Mouse (Mus musculus): ENCODE data around the gene Pgbd1. TPM values are rescaled to one million over a fixed set of nuclear protein-coding genes. Genes with fewer than 3 reads are reported as not detected.
A peak's percentile ranks its signal among the peaks of the same experiment; 100 is the strongest.

Gene Pgbd1
- polyA plus RNA-seq, 1 experiment from 2014 or later: 2.4 TPM

GRCm38 (mm10) chr13:21456347-21456746 is 15.5 kb upstream of the Pgbd1 start:
- Histone ChIP-seq H3K9ac (ENCODE audit: low read depth, low read length) (no peak overlapping the region), H3K4me2 (ENCODE audit: low read depth, low read length) (no peak overlapping the region), H3K4me3 (ENCODE audit: low read length) (no peak overlapping the region), H3K9me3 (ENCODE audit: control insufficient read depth, low read length) (no peaks in the 10 kb centered on the region), H3K4me1 (ENCODE audit: control insufficient read depth, insufficient read depth, low read length) (peaks cover 11% of the 10 kb centered on the region; the same call in 1 of the 2 replicates), H3K27ac (ENCODE audit: low read length) (no peak overlapping the region), H3K36me3 (ENCODE audit: control insufficient read depth, insufficient read depth, low read length) (no peaks in the 10 kb centered on the region), H3K27me3 (replicated peaks; ENCODE audit: control insufficient read depth, insufficient read depth, low read length) (no peaks in the 10 kb centered on the region)
- peak; percentile 68 for ATAC-seq
- WGBS: 5% methylated on average over 4 of the region's 4 CpGs

GRCm38 (mm10) chr13:21454133-21454532 is 13.3 kb upstream of the Pgbd1 start:
- Histone ChIP-seq H3K27me3 (replicated peaks; ENCODE audit: control insufficient read depth, insufficient read depth, low read length) (no peaks in the 10 kb centered on the region), H3K36me3 (ENCODE audit: control insufficient read depth, insufficient read depth, low read length) (no peaks in the 10 kb centered on the region), H3K4me3 (ENCODE audit: low read length) (no peak overlapping the region), H3K4me2 (ENCODE audit: low read depth, low read length) (peak overlapping the region; percentile 60), H3K27ac (ENCODE audit: low read length) (peak overlapping the region; percentile 72; the same call in 1 of the 2 replicates), H3K9me3 (ENCODE audit: control insufficient read depth, low read length) (no peaks in the 10 kb centered on the region), H3K4me1 (ENCODE audit: control insufficient read depth, insufficient read depth, low read length) (peaks cover 11% of the 10 kb centered on the region; the same call in 1 of the 2 replicates), H3K9ac (ENCODE audit: low read depth, low read length) (no peak overlapping the region)
- WGBS: 48% methylated on average over 3 of the region's 3 CpGs
- peak; percentile 66 for ATAC-seq

- Histone ChIP-seq H3K4me3 (ENCODE audit: low read length) (peak within 1 kb of the TSS; percentile 77), H3K27ac (ENCODE audit: low read length) (peak within 1 kb of the TSS; percentile 85), H3K4me1 (ENCODE audit: control insufficient read depth, insufficient read depth, low read length) (peaks cover 11% of the 10 kb centered on the region; the same call in 1 of the 2 replicates), H3K4me2 (ENCODE audit: low read depth, low read length) (peak within 1 kb of the TSS; percentile 82), H3K9ac (ENCODE audit: low read depth, low read length) (peak within 1 kb of the TSS; percentile 88), H3K36me3 (ENCODE audit: control insufficient read depth, insufficient read depth, low read length) (no peaks in the 10 kb centered on the region), H3K9me3 (ENCODE audit: control insufficient read depth, low read length) (no peaks in the 10 kb centered on the region), H3K27me3 (replicated peaks; ENCODE audit: control insufficient read depth, insufficient read depth, low read length) (no peaks in the 10 kb centered on the region)
- peak; percentile 87 for ATAC-seq
- under 1% methylated on average over 23 of the region's 23 CpGs for WGBS
Observed at GRCm38 (mm10) chr13:21453449-21453848, 12.6 kb upstream of the Pgbd1 start, which contains the start of gene Zscan26. Zscan26 (minus strand) TSS chr13:21453730.

- peak overlapping the region; percentile 88 for H3K9ac ChIP-seq (ENCODE audit: low read depth, low read length)
- H3K4me1 ChIP-seq (ENCODE audit: control insufficient read depth, insufficient read depth, low read length): peaks cover 12% of the 10 kb centered on the region
- H3K27me3 ChIP-seq (replicated peaks; ENCODE audit: control insufficient read depth, insufficient read depth, low read length): no peaks in the 10 kb centered on the region
- peak overlapping the region; percentile 82 for H3K4me2 ChIP-seq (ENCODE audit: low read depth, low read length)
- no peaks in the 10 kb centered on the region for H3K9me3 ChIP-seq (ENCODE audit: control insufficient read depth, low read length)
- H3K4me3 ChIP-seq (ENCODE audit: low read length): peak overlapping the region; percentile 77
- H3K27ac ChIP-seq (ENCODE audit: low read length): peak overlapping the region; percentile 85
- H3K36me3 ChIP-seq (ENCODE audit: control insufficient read depth, insufficient read depth, low read length): no peaks in the 10 kb centered on the region
- WGBS: 2% methylated on average over 13 of the region's 13 CpGs
- ATAC-seq: peak; percentile 6; the same call in 1 of the 2 replicates
Observed at GRCm38 (mm10) chr13:21453042-21453441, 12.2 kb upstream of the Pgbd1 start.

GRCm38 (mm10) chr13:21447856-21448614 is 7.2 kb upstream of the Pgbd1 start:
- 62% methylated on average over 16 of the region's 16 CpGs for WGBS
- Histone ChIP-seq H3K4me1 (ENCODE audit: control insufficient read depth, insufficient read depth, low read length) (peaks cover 9% of the 10 kb centered on the region), H3K27me3 (replicated peaks; ENCODE audit: control insufficient read depth, insufficient read depth, low read length) (no peaks in the 10 kb centered on the region), H3K4me2 (ENCODE audit: low read depth, low read length) (0 out of 2 replicates have a peak overlapping the region, but pooled peaks have one; percentile 27), H3K36me3 (ENCODE audit: control insufficient read depth, insufficient read depth, low read length) (no peaks in the 10 kb centered on the region; the same call in 1 of the 2 replicates), H3K9ac (ENCODE audit: low read depth, low read length) (peak overlapping the region; percentile 39; the same call in 1 of the 2 replicates), H3K27ac (ENCODE audit: low read length) (peak overlapping the region; percentile 26), H3K4me3 (ENCODE audit: low read length) (0 out of 2 replicates have a peak overlapping the region, but pooled peaks have one; percentile 5), H3K9me3 (ENCODE audit: control insufficient read depth, low read length) (no peaks in the 10 kb centered on the region)
- peak; percentile 82 for ATAC-seq

GRCm38 (mm10) chr13:21446796-21447195 is 5.9 kb upstream of the Pgbd1 start:
- Histone ChIP-seq H3K4me1 (ENCODE audit: control insufficient read depth, insufficient read depth, low read length) (peaks cover 5% of the 10 kb centered on the region), H3K9ac (ENCODE audit: low read depth, low read length) (no peak overlapping the region), H3K27ac (ENCODE audit: low read length) (no peak overlapping the region), H3K9me3 (ENCODE audit: control insufficient read depth, low read length) (no peaks in the 10 kb centered on the region), H3K4me3 (ENCODE audit: low read length) (no peak overlapping the region), H3K27me3 (replicated peaks; ENCODE audit: control insufficient read depth, insufficient read depth, low read length) (no peaks in the 10 kb centered on the region), H3K36me3 (ENCODE audit: control insufficient read depth, insufficient read depth, low read length) (no peaks in the 10 kb centered on the region; the same call in 1 of the 2 replicates), H3K4me2 (ENCODE audit: low read depth, low read length) (no peak overlapping the region)
- no peak for ATAC-seq
- 91% methylated on average over 9 of the region's 9 CpGs for whole genome bisulfite sequencing

GRCm38 (mm10) chr13:21441207-21441572 is 332 bp upstream of the Pgbd1 start:
- H3K27ac ChIP-seq (ENCODE audit: low read length): peak overlapping the region; percentile 81
- ATAC-seq: no peak
- H3K9ac ChIP-seq (ENCODE audit: low read depth, low read length): peak overlapping the region; percentile 78
- WGBS: 17% methylated on average over 10 of the region's 10 CpGs
- H3K4me2 ChIP-seq (ENCODE audit: low read depth, low read length): peak overlapping the region; percentile 90
- no peaks in the 10 kb centered on the region for H3K9me3 ChIP-seq (ENCODE audit: control insufficient read depth, low read length)
- H3K4me1 ChIP-seq (ENCODE audit: control insufficient read depth, insufficient read depth, low read length): peaks cover 7% of the 10 kb centered on the region
- H3K36me3 ChIP-seq (ENCODE audit: control insufficient read depth, insufficient read depth, low read length): no peaks in the 10 kb centered on the region
- peak overlapping the region; percentile 58 for H3K4me3 ChIP-seq (ENCODE audit: low read length)
- H3K27me3 ChIP-seq (replicated peaks; ENCODE audit: control insufficient read depth, insufficient read depth, low read length): no peaks in the 10 kb centered on the region

- H3K4me3 ChIP-seq (ENCODE audit: low read length): no peak overlapping the region
- H3K27me3 ChIP-seq (replicated peaks; ENCODE audit: control insufficient read depth, insufficient read depth, low read length): no peaks in the 10 kb centered on the region
- H3K27ac ChIP-seq (ENCODE audit: low read length): no peak overlapping the region
- no peaks in the 10 kb centered on the region for H3K9me3 ChIP-seq (ENCODE audit: control insufficient read depth, low read length)
- WGBS: 86% methylated on average over 4 of the region's 4 CpGs
- peaks cover 7% of the 10 kb centered on the region for H3K4me1 ChIP-seq (ENCODE audit: control insufficient read depth, insufficient read depth, low read length)
- H3K4me2 ChIP-seq (ENCODE audit: low read depth, low read length): no peak overlapping the region
- no peak overlapping the region for H3K9ac ChIP-seq (ENCODE audit: low read depth, low read length)
- ATAC-seq: no peak
- H3K36me3 ChIP-seq (ENCODE audit: control insufficient read depth, insufficient read depth, low read length): no peaks in the 10 kb centered on the region
Observed at GRCm38 (mm10) chr13:21435476-21435875, 5.4 kb downstream of the Pgbd1 start.

GRCm38 (mm10) chr13:21427631-21428030 is 13.2 kb downstream of the Pgbd1 start:
- Histone ChIP-seq H3K4me3 (ENCODE audit: low read length) (no peak overlapping the region), H3K27ac (ENCODE audit: low read length) (no peak overlapping the region), H3K27me3 (replicated peaks; ENCODE audit: control insufficient read depth, insufficient read depth, low read length) (no peaks in the 10 kb centered on the region), H3K4me2 (ENCODE audit: low read depth, low read length) (no peak overlapping the region), H3K9me3 (ENCODE audit: control insufficient read depth, low read length) (no peaks in the 10 kb centered on the region), H3K36me3 (ENCODE audit: control insufficient read depth, insufficient read depth, low read length) (no peaks in the 10 kb centered on the region), H3K4me1 (ENCODE audit: control insufficient read depth, insufficient read depth, low read length) (no peaks in the 10 kb centered on the region), H3K9ac (ENCODE audit: low read depth, low read length) (no peak overlapping the region)
- ATAC-seq: no peak
- 95% methylated on average over 1 of the region's 1 CpGs for WGBS

All from intestine, embryonic 16.5 days (tissue).